Mouse (Mus musculus) gastrocnemius, postnatal 10 days (tissue): ENCODE results near the gene Gm6337. TPM values are rescaled to one million over a fixed set of nuclear protein-coding genes. Genes with fewer than 3 reads are reported as not detected.
"Not testable (repeated sequence)": the region's sequence is repeated elsewhere in the genome, so short reads cannot be mapped to it uniquely, and the experiment has no call there.

Source experiments
- DNase-seq: peaks from one replicate; pipeline ENCODE4 v3.0.0; 2021; ENCODE audit warnings: mixed read lengths
- long read RNA-seq, 2 experiments: library from polyadenylated mRNA; stranded (forward); transcript quantifications; one replicate each; pipeline ENCODE4 v2.0.0; 2021
- total RNA-seq, 2 experiments: library from RNA; stranded (reverse); gene quantifications; 2 replicates each; pipeline ENCODE4 v1.2.3; 2021

Gene Gm6337
- not detected for total RNA-seq
- long read RNA-seq, experiment 1, result 0 reads
- long read RNA-seq, experiment 2, result 0 reads

DNA sequence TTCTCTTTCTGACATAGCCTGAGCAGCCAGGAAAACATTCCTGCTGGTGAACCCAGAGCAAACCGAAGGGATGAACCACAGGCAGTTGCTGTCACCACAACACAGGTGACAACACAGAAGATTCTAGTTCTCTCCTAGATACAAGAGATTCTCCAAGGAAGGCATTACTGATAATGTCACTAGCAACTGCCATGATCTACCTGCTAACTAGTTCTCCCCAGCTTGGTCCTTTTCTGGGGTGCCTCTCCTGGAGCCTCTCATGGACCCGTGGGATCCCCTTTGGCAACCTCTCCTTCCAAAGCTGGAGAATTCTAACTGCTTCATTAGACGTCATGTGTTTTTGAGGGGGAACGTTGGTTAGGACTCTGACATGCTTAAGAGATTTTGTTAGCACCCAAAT lies at the start of gene Gm6337:
Gm6337 (minus strand) TSS at position 101 of the 400 bp plus-strand sequence.
- DNase-seq, result not testable (repeated sequence)

- not testable (repeated sequence) for DNase-seq
Observed at GRCm38 (mm10) chr14:6107500-6107899, 49.4 kb upstream of the Gm6337 start.

- DNase-seq, result not testable (repeated sequence)
Observed at GRCm38 (mm10) chr14:6093842-6094241, 35.8 kb upstream of the Gm6337 start, which contains the start of gene Gm8206. Gene Gm8206 (minus strand): TSS chr14:6093942.

Other genes starting within 250 kb of the Gm6337 start
- not detected for gene Gm3424, start 227.9 kb downstream of the Gm6337 start, total RNA-seq
- gene Gm8237, start 177.9 kb downstream of the Gm6337 start, total RNA-seq, result 1 to 10 TPM; 1.0 to 1.5 TPM
- under 1 TPM; 0.82 to 0.88 TPM for gene Gm3248, start 96.5 kb downstream of the Gm6337 start, total RNA-seq
- not detected for gene Gm3453, start 79.1 kb downstream of the Gm6337 start, total RNA-seq
- gene Gm8206, start 35.7 kb upstream of the Gm6337 start, total RNA-seq, result not detected
- gene Gm3468, start 50.4 kb upstream of the Gm6337 start, total RNA-seq, result under 1 TPM; 0.16 to 0.79 TPM
- gene Gm3476, start 67.5 kb upstream of the Gm6337 start, total RNA-seq, result not detected
- under 1 TPM; 0.40 to 0.75 TPM for gene Gm21560, start 161.0 kb upstream of the Gm6337 start, total RNA-seq
- gene Gm3411, start 229.0 kb upstream of the Gm6337 start, total RNA-seq, result under 1 TPM; 0.54 to 0.90 TPM
- not detected for gene Gm21103, start 246.6 kb upstream of the Gm6337 start, total RNA-seq